Mouse (Mus musculus) kidney, embryonic 14.5 days (tissue): ENCODE measurements around the gene Acad11. TPM values are rescaled to one million over a fixed set of nuclear protein-coding genes. Genes with fewer than 3 reads are reported as not detected.

Source experiments
- ATAC-seq: fragments of 200-750 bp; cut with Nextera tagmentation; 2 replicates; pipeline ENCODE4 v1.8.0; 2017; ENCODE audit warnings: moderate number of reproducible peaks, mild to moderate bottlenecking, moderate TSS enrichment, moderate library complexity; ENCODE audit not compliant: low FRiP score, low TSS enrichment
- H3K27ac ChIP-seq: fragments of 300-500 bp; sonication (generic); 2 replicates; pipeline ENCODE4 v1.5.1; 2014; ENCODE audit warnings: low read depth, mild to moderate bottlenecking, low read length, moderate library complexity, mixed read lengths
- H3K27me3 ChIP-seq: fragments of 300-500 bp; sonication (generic); 2 replicates; pipeline ENCODE4 v1.6.1; 2014; ENCODE audit warnings: mild to moderate bottlenecking, low read length; ENCODE audit not compliant: control insufficient read depth, insufficient read depth
- H3K36me3 ChIP-seq: fragments of 300-500 bp; sonication (generic); 2 replicates; pipeline ENCODE4 v1.6.1; 2014; ENCODE audit warnings: low read length, mixed read lengths; ENCODE audit not compliant: control insufficient read depth, insufficient read depth
- H3K4me1 ChIP-seq: fragments of 300-500 bp; sonication (generic); 2 replicates; pipeline ENCODE4 v1.6.1; 2014; ENCODE audit warnings: low read length, mixed read lengths; ENCODE audit not compliant: control insufficient read depth, insufficient read depth
- H3K4me2 ChIP-seq: fragments of 300-500 bp; sonication (generic); replicated peaks from 2 replicates; pipeline ENCODE4 v1.6.1; 2014; ENCODE audit warnings: low read depth, mild to moderate bottlenecking, low read length
- H3K4me3 ChIP-seq: fragments of 300-500 bp; sonication (generic); 2 replicates; pipeline ENCODE4 v1.5.1; 2014; ENCODE audit warnings: mild to moderate bottlenecking, low read length
- H3K9ac ChIP-seq: fragments of 300-500 bp; sonication (generic); 2 replicates; pipeline ENCODE4 v1.6.1; 2014; ENCODE audit warnings: low read depth, mild to moderate bottlenecking, low read length, moderate library complexity
- H3K9me3 ChIP-seq: fragments of 300-500 bp; sonication (generic); 2 replicates; pipeline ENCODE4 v1.6.1; 2016; ENCODE audit warnings: low read length; ENCODE audit not compliant: control insufficient read depth
- WGBS: fragments of 180-500 bp; shearing (Covaris S2); extraction: QIAGEN DNeasy Blood & Tissue Kit; methylation state at CpG from one replicate; pipeline ENCODE4 v1.1.7; 2014; 5-methylcytosine and 5-hydroxymethylcytosine counted together
- polyA plus RNA-seq: library from polyadenylated mRNA; unstranded; fragments of >200 nt; fragmentation: Nextera tagmentation; extraction: Ambion mirVana; gene quantifications from 2 replicates; pipeline ENCODE4 v1.2.1, GENCODE M21; 2014

Gene Acad11
- polyA plus RNA-seq, 1 experiment from 2014 or later = 11.0 TPM

DNA sequence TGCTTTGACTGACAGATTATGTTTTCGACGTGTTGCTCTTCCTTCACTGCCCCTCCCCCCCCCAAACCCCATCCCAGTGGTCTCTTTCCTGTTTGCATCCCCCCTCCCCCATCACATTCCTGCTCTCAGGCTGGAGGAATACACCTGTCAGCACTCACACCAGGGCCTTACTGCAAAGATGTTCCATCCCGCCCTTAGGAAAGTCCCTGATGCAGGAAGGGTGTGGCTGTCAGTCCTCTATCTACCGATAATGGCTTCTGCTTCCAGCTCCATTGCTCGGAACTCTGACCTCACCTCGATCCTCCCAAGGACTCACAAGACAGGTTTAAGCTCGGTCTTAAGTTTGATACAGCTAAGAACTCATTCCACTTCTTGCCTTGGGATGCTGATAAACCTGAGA lies 83.5 kb downstream of the Acad11 start:
- no peak for ATAC-seq
- 83% methylated on average over 7 of the region's 7 CpGs for WGBS
- H3K4me2 ChIP-seq = no peak overlapping the region

DNA sequence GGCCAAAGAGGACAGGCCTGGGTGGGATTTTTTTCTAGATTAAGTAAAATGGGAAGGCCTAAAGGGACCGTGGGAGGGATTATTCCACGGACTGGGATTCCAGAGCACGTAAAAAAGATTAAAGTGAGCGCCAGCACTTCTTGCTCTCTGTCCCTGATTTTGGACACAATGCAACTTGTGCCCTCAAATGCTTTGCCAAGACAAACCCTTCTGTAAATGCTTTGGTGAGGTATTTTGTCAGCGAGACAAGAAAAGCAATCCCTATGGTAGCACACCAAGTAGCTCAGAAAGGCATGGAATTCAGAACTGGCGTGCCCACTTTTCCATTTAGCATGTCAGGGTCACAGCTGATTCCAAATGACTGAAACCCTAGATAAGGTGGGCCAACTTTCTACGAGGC lies 85.8 kb downstream of the Acad11 start:
- peaks cover 33% of the 10 kb centered on the region for H3K36me3 ChIP-seq
- WGBS = 91% methylated on average over 7 of the region's 7 CpGs
- no peak overlapping the region for H3K9ac ChIP-seq
- no peak overlapping the region for H3K4me3 ChIP-seq
- ATAC-seq = no peak
- H3K27ac ChIP-seq = no peak overlapping the region
- H3K9me3 ChIP-seq = no peaks in the 10 kb centered on the region
- 0 out of 2 replicates have a peak, but pooled peaks cover 3% of the 10 kb centered on the region for H3K4me1 ChIP-seq
- no peaks in the 10 kb centered on the region for H3K27me3 ChIP-seq
- no peak overlapping the region for H3K4me2 ChIP-seq

More for the DNA sequence above, 83.5 kb downstream of the Acad11 start:
- Histone ChIP-seq H3K9me3 (no peaks in the 10 kb centered on the region), H3K27me3 (no peaks in the 10 kb centered on the region), H3K4me1 (no peaks in the 10 kb centered on the region), H3K36me3 (peaks cover 12% of the 10 kb centered on the region), H3K4me3 (no peak overlapping the region), H3K27ac (no peak overlapping the region), H3K9ac (no peak overlapping the region)

DNA sequence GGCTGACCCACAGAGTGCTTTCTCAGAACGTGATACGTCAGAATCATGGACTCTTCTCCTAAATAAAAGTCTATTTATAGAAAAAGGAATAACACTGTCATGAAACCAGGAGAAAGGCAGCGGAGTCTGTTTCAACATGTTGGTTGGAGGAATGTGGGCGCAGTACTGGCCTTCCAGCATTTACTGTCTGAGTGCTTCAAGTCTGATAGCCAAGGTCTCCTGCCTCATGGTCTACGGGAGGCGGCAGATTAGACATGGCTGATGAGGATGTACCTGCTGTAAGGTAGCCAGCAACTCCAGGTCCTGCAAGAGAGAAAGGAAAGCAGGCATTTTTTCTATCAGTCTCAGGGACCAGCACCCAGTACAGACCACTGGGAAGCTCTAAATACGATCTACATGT lies 88.9 kb downstream of the Acad11 start:
- WGBS = 96% methylated on average over 7 of the region's 7 CpGs
- no peak overlapping the region for H3K4me3 ChIP-seq
- ATAC-seq = no peak
- no peak overlapping the region for H3K27ac ChIP-seq
- 0 out of 2 replicates have a peak, but pooled peaks cover 3% of the 10 kb centered on the region for H3K4me1 ChIP-seq
- H3K36me3 ChIP-seq = peaks cover 62% of the 10 kb centered on the region
- H3K9ac ChIP-seq = no peak overlapping the region
- no peak overlapping the region for H3K4me2 ChIP-seq
- no peaks in the 10 kb centered on the region for H3K9me3 ChIP-seq
- no peaks in the 10 kb centered on the region for H3K27me3 ChIP-seq

DNA sequence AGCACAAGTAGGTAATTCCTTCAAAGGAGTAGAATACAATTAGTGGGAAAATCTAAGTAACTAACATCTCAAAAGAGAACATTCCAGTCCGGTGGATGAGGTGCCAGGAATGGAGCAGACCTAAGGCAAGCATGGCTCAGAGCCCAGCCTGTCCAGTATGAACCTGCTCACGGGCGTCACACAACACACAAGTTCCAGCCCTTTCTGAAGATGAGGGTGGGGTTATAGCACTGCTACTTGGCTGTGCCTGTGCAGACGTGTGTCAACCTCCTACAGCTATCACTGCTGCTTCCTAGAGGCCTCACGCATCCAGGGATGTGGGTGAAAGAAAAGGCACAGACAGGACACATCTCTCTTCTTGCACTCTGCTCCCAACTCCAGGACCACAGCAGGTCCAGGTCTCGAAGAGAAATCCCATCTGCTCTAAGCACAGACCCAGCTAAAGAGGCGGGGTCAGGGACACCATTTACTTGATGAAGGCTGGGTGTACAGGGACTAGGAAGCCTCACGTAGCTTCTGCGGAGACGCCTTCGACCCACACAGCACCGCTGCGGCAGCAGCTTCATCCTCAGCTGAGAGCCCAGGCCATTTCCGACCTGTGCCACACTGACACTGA lies 92.0 kb downstream of the Acad11 start:
- 0 out of 2 replicates have a peak, but pooled peaks cover 3% of the 10 kb centered on the region for H3K4me1 ChIP-seq
- H3K9ac ChIP-seq = no peak overlapping the region
- no peak overlapping the region for H3K4me3 ChIP-seq
- H3K36me3 ChIP-seq = peaks cover 92% of the 10 kb centered on the region
- ATAC-seq = no peak
- H3K27ac ChIP-seq = no peak overlapping the region
- no peaks in the 10 kb centered on the region for H3K9me3 ChIP-seq
- no peaks in the 10 kb centered on the region for H3K27me3 ChIP-seq
- WGBS = 95% methylated on average over 14 of the region's 14 CpGs
- H3K4me2 ChIP-seq = no peak overlapping the region

DNA sequence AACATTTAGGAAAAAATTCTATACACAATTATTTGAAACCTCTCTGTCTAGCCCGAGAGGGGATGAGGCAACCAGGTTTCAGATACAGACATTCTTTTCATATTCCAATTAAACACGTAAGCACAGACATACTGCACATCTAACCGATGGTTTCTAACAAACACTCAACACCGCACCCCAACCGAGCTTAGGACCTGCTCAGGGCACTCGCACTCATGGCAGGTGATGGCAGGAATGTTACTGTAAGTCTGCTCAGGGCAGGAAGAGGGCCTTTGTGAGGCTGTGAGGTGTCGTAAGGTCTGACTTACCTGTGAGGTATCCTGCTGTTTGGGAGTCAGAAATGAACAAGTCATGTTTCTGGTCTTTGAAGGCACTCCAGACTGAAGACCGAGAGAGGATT lies 93.3 kb downstream of the Acad11 start:
- Histone ChIP-seq H3K9me3 (no peaks in the 10 kb centered on the region), H3K27ac (no peak overlapping the region), H3K9ac (no peak overlapping the region), H3K4me2 (no peak overlapping the region), H3K4me3 (no peak overlapping the region), H3K4me1 (0 out of 2 replicates have a peak, but pooled peaks cover 3% of the 10 kb centered on the region), H3K36me3 (peaks cover 95% of the 10 kb centered on the region), H3K27me3 (no peaks in the 10 kb centered on the region)
- 95% methylated on average over 8 of the region's 8 CpGs for WGBS
- no peak for ATAC-seq

DNA sequence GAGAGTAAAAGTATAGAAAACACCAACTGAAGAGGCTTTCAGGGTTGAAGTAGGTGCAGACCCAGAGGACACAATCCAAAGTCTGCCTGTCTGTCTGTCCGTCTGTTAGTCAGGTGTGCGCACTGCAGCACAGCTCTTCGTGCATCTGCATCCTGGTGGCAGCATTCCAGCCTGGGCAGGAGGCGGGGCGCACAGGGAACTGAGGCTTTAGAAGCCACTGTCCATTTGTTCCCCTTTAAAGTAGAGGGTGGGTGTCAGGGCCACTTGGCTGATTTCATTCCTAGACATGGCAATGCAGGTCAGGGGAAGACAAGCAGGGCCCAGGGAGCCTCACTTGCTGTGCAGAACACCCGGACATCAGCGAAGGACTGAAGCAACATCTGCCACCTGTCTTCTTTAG lies 94.1 kb downstream of the Acad11 start:
- Histone ChIP-seq H3K9ac (no peak overlapping the region), H3K4me2 (no peak overlapping the region), H3K4me1 (no peaks in the 10 kb centered on the region), H3K36me3 (peaks cover 95% of the 10 kb centered on the region), H3K4me3 (no peak overlapping the region), H3K27me3 (no peaks in the 10 kb centered on the region), H3K27ac (no peak overlapping the region), H3K9me3 (no peaks in the 10 kb centered on the region)
- 84% methylated on average over 7 of the region's 7 CpGs for WGBS
- no peak for ATAC-seq

DNA sequence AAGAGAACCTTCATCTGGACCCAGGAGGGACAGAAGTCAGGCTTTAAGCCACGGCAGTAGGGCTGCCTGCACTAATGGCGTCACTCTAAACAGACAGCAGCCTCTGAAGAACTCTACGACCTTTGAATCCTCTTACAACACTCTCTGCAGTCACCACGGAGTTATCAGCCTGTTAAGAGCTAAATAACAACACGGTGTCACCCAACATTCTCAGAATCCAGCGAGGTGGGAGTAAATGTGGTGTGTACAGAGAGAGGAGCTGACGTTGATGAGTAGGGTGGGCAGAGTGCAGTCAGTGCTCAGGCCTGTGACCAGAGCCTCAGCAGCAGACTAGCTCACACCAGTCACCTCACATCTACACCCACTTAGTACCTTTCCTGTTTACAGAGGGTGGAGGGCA lies 97.9 kb downstream of the Acad11 start:
- ATAC-seq = no peak
- Histone ChIP-seq H3K9me3 (no peaks in the 10 kb centered on the region), H3K4me1 (no peaks in the 10 kb centered on the region), H3K36me3 (peaks cover 96% of the 10 kb centered on the region), H3K4me2 (no peak overlapping the region), H3K27me3 (no peaks in the 10 kb centered on the region), H3K4me3 (no peak overlapping the region), H3K9ac (no peak overlapping the region), H3K27ac (no peak overlapping the region)
- WGBS = 82% methylated on average over 7 of the region's 7 CpGs

DNA sequence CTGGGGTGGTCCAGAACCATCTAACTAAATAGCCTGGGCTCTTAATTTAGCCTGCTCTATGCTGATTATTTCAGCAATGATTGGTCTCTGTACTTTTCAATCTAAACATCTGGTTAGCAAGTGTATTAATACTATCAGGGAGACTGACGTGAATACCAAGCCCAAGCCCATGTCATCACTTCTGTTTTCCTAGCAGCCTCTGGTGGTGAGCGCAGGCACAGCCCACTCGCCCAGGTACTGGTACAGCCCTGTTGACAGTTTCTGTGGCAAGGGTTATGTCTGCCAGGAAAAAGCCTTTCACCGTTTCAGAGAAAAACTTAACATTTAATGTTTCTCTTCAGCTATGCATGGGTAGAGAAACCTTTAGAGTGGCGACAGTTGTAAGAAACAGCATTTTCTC lies 101.0 kb downstream of the Acad11 start:
- 83% methylated on average over 5 of the region's 5 CpGs for WGBS
- Histone ChIP-seq H3K27me3 (no peaks in the 10 kb centered on the region), H3K4me1 (no peaks in the 10 kb centered on the region), H3K9me3 (no peaks in the 10 kb centered on the region), H3K4me3 (no peak overlapping the region), H3K4me2 (no peak overlapping the region), H3K27ac (no peak overlapping the region), H3K36me3 (peaks cover 84% of the 10 kb centered on the region), H3K9ac (no peak overlapping the region)
- no peak for ATAC-seq

DNA sequence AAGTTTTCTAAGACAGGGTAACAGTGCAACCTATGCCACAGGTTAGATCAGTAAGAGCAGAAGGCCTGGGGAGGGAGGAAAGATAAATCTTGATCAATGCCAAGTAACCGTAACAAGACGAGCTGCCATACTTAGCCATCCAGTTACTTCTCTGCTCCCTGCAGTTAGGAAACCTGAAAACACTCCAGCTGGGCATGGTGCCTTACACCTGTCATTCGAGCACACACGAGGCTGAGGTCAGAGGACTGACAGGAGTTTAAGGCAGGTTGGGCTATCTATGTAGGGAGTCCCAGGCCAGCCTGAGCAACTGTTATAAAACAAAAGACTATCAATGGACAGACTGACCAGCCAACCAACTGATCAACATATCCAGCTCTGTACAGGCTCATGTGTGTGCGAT lies 102.7 kb downstream of the Acad11 start:
- Histone ChIP-seq H3K36me3 (peaks cover 78% of the 10 kb centered on the region), H3K4me3 (no peak overlapping the region), H3K9ac (no peak overlapping the region), H3K4me2 (no peak overlapping the region), H3K27me3 (no peaks in the 10 kb centered on the region), H3K27ac (no peak overlapping the region), H3K9me3 (no peaks in the 10 kb centered on the region), H3K4me1 (no peaks in the 10 kb centered on the region)
- ATAC-seq = no peak
- 89% methylated on average over 5 of the region's 5 CpGs for WGBS
